Mouse (Mus musculus): Measurements from ENCODE around the gene Pck2.

Pck2 gene

DNA sequence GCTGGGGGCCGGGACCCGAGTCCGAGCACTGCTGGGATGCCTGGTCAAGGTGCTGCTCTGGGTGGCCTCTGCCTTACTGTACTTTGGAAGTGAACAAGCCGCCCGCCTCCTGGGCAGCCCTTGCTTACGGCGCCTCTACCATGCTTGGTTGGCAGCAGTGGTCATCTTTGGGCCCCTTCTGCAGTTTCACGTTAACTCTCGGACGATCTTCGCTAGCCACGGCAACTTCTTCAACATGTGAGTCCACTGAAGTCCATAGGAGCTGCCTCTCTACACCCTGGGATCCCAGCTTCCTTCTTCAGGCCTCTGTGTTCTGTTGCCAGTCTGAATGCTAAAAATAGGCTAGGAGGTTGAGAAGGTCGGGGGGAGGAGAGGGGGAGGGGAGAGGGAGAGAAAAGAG, 35.6 kb downstream of the Pck2 start:
- no peak for DNase-seq (ENCODE audit: low read depth, low spot score)

DNA sequence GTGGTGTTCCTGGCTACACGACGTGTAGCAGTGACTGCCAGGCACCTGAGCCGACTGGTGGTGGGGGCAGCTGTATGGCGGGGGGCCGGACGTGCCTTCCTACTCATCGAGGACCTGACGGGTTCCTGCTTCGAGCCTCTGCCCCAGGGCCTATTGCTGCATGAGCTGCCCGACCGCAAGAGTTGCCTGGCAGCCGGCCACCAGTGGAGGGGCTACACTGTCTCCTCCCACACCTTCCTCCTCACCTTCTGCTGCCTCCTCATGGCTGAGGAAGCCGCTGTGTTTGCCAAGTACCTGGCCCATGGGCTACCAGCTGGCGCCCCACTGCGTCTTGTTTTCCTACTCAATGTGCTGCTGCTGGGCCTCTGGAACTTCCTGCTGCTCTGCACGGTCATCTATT, 36.3 kb downstream of the Pck2 start:
- no peak for DNase-seq (ENCODE audit: low read depth, low spot score)

DNA sequence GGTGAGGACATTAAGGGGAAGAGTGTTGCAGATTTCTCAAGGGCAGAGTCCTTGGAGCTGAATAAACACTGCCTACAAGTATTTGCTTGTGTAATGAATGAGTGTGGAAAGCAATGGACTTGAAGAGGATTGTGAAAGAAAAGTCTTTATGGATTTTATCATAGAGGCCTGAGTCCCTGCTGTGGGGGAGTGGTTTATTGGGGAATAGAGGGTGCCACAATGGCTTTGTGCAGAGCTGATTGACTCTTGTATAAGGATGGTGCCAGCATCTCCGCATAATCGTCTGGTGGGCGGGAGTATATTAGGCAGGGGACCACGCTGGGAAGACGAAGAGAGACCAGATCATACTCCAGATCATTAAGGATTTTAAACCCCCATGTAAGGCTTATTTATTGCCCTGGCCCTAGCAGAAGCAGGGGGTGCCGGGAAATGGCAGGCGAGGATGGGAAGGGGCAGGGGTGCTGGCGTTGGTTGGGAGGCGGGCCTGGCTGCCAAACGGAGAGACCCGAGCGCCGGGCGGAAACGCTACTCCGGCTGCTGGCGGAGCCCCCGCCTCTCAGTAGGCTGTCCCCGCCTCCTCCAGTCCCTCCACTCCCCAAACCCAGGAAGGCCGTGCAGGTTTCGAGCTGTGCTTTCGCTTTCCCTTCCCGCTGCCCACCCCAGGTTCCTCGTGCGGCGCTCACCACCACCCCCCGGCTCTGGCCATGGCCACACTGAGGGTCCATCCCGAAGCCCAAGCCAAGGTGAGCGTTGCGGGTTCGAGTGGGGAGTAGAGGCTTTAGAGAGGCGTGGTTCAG, 38.0 kb downstream of the Pck2 start, which contains the start of gene Psme1:
Gene Psme1, plus strand, starts transcription at position 253 of the 797 bp plus-strand sequence.
- DNase-seq (ENCODE audit: low read depth, low spot score): peak; percentile 85

DNA sequence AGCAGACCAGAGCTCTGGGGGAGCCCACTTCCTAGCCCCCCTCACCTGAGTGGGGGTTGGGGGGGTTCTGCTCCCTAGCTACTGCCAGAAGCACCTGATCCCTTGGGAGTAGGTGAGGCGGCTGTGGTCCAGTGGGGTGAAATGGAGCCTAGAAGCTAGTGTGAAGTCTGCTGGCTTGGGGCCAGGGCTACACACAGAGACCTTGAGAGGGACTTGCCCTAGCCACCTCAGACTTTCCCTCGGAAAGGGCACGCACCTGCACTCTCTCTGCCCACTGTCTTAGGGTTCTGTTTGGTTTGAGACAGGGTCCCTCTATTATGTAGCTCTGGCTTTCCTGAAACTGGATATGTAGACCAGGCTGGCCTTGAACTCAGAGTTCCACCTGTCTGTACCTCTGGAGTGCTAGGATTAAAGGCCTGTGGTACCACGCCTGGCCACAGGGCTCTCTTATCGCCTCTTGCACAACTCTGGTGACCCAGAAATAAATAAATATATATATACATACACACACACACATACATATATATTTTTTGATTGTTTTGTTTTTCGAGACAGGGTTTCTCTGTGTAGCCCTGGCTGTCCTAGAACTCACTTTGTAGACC, 38.7 kb downstream of the Pck2 start:
- peak; percentile 35 for DNase-seq (ENCODE audit: low read depth, low spot score)

DNA sequence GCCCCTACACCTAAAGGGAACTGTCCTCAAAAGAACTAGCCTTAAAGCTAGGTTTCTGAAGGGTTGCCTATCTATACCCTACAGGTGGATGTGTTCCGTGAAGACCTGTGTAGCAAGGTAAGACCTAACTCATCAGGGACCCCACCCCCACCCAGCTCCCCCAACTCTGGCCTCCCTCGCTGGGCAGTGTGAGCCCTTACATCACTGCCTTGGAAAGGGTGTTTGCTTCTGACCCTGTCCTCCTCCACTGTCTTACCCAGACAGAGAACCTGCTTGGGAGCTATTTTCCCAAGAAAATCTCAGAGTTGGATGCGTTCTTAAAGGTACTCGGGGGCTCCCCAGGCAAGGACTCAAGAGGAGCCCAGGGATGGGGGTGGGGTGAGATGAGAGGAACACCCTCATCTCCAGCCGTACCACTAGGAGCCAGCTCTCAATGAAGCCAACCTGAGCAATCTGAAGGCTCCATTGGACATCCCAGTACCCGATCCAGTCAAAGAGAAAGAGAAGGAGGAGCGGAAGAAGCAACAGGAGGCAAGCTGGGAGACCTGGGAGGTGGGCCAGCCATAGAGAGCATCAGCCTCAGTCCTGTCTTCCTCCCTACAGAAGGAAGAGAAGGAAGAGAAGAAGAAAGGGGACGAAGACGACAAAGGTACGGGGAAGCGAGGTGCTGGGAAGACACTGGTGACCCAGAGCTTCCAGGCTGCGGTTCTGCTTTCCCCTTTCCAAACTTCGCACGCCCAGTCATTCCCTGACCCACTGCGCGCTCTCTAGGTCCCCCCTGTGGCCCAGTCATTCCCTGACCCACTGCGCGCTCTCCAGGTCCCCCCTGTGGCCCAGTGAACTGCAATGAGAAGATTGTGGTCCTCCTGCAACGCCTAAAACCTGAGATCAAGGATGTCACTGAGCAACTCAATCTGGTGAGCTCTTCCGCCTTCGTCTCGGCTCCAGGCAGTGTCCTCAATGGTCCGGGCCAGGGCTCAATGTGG, 39.7 kb downstream of the Pck2 start:
- DNase-seq (ENCODE audit: low read depth, low spot score): peak; percentile 39

DNA sequence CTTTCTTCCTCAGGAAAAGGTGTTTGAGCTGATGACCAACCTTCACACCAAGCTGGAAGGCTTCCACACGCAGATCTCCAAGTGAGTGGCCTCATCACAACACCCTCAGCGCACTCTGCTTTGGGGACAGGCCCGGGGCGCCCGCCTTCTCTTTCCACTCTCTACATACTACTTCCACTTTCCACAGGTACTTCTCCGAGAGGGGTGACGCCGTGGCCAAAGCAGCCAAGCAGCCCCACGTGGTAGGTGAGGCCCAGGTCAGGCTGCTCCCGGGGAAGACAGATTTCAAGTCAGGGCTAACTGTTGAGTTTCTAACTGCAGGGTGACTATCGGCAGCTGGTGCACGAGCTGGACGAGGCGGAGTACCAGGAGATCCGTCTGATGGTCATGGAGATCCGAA, 40.7 kb downstream of the Pck2 start:
- no peak for DNase-seq (ENCODE audit: low read depth, low spot score)

DNA sequence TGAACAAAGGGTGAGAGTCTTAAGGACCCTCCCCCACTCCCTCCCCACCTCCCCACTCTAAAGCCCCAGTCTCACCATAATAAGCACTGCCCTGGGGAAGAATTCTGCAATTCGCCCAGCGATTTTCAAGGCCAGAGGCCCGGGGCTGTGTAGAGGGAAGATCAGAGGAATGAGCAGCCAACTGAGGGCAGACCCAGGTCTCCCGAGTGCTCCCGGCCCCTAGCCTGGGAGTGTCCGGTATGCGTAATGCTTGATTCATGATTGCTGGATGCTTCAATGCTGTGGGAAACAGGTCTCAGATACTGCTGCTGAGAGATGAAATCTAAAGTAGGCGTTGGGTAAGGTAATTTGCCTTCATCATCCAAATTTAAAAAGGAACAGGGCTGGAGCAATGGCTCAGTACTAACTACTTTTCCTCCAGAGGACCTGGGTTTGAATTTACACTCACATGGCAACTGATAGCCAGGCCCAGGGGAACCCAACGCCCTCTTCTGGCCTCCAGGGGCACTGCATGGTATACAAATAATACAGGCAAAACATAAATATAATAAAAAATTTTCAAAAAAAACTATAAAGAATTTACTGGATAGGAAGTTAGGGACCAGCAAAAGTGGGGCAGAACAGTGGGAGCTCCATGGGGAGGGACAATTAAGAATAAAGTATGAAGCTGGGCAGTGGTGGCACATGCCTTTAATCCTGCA, 42.1 kb downstream of the Pck2 start:
- DNase-seq (ENCODE audit: low read depth, low spot score): no peak

DNA sequence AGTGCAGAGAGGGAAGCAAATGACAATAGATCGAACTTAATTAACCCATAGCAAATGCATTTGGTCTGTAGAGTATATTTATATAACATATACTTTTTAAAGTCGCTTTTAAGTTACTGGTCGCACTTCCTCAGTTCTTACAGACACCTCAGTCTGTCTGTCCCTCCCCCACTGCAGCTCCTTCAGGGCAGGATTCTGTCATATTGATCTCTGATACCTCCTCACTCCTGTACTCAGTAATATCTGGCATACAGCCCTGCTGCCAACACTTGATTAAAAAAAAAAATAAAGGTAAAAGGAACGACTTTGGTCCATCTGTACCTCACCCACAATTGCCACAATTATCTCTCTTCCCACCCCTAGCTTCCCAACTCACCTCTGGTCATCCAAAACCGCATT, 44.2 kb downstream of the Pck2 start:
- DNase-seq (ENCODE audit: low read depth, low spot score): no peak

DNA sequence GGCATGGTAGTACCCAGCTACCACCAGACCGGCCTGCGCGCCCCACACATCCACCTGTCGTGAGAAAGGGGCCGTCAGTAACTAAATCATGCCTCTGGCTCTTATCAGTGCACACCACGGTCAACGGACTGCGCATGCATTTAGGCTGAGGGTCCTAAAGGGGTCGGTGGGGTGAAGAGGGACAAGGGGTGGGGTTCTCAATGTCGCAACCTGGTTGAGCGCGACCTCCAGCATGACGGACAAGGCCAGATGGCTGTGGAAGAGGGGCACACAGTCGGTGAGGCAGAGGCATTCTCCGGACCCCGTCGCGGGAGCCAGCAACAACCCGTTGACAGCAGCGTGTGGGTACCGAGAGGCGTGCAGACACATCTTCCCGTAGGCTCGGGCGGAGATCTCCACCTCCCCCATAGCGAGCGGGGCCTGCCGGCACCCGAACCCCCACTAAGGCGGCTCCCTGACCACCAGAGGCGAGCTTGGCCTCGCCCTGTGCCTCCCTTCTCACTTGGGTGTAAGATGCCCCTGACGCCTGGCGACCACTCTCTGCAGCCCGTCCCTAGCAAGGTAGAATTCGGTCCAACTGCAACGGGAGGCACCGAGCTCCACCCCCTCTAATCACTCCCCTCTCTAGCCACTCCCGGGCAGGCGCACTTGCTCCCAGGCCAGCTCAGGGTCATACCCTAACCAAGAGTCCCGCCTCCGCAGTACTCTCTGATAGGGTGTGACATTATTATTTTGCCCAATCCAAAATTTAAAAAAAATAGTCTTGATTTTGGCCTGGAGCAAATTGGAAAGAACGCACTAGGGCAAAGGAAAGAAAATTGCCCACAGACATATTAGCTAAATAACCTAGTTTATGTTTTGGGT, 44.9 kb downstream of the Pck2 start, which contains the start of gene Emc9:
Gene Emc9, minus strand, starts transcription at position 601 of the 864 bp plus-strand sequence.
- peak; percentile 92 for DNase-seq (ENCODE audit: low read depth, low spot score)

DNA sequence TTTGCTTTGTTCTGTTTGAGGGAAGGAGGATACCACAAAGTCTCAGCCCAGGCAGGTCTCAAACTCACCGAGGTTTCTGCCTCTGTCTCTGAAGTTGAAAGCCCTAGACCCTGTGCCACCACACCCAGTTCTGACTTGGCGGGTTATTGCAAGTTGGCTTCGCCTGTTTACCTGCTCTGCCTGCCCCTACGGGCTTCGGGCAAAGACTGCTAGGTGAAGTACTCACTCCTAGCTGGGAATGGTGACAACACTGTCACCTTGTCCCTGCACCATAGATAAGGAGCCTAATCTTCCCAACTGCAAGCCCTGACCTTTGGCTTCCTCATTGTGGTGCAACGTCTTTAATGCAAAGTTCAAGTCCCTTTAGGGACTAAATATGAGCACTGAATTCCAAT, 45.5 kb downstream of the Pck2 start:
- DNase-seq (ENCODE audit: low read depth, low spot score): peak; percentile 27

DNA sequence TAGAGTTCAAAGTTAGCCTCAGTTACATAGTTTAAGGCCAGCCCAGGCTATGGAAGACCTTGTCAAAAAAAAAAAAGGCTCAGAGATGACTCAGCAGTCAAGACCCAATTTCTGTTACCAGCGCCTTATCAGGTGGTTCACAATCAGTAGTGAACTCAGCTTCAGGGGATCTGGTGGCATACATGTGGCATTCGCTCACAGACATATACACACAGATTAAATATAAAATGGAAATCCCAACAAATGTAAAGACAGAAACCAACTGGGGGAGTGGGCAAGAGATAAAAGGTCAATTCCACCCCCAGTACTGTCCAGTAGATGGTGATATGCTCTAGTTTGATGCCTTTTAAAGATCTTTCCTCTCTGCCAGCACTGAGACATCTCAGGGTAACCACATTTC, 46.1 kb downstream of the Pck2 start:
- no peak for DNase-seq (ENCODE audit: low read depth, low spot score)

DNA sequence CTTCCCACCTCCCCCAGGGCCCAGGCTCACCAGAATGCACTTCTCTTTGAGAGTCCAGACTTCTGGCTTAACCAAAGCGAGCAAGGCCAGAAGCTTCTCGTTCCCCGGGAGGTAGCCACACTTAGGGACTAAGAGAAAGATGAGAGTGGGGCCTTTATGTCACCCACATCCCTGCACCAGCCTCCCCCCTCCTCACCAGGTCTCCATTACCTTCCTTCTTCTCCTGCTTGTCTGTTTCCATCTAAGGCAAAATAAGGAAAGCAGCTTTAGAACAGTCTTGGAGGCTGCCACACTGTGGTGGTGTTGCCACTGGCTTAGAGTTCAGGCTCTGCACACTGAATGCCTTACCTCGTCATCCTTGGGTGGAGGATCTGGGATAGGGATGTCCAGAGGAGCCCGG, 49.2 kb downstream of the Pck2 start:
- DNase-seq (ENCODE audit: low read depth, low spot score): no peak

DNA sequence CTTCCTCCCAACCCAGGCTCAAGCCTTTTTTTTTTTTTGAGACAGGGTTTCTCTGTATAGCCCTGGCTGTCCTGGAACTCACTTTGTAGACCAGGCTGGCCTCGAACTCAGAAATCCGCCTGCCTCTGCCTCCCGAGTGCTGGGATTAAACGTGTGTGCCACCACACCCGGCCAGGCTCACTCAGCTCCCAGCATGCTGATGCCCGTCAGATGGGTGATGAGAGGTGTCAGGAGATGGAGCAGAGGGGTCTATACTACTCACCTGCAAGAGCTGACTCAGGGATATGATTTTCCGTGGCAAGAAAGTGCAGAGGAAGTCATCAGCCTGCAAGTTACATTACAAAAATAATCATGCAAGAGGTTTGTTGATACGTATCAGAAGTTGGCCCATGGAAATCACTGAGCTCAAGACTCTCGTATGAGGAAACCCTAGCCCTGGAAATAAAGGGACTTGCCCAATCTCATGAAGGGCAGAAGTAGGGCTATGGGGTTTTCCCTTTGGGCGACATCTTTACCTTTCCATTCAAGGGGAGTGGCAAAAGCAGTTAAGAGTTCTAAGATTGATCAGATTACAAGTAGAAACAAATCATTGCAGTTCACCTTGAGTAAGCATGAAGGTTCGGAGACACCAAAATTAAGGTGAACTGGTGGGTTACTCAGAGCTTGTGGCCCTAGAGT, 49.8 kb downstream of the Pck2 start:
- no peak for DNase-seq (ENCODE audit: low read depth, low spot score)

DNA sequence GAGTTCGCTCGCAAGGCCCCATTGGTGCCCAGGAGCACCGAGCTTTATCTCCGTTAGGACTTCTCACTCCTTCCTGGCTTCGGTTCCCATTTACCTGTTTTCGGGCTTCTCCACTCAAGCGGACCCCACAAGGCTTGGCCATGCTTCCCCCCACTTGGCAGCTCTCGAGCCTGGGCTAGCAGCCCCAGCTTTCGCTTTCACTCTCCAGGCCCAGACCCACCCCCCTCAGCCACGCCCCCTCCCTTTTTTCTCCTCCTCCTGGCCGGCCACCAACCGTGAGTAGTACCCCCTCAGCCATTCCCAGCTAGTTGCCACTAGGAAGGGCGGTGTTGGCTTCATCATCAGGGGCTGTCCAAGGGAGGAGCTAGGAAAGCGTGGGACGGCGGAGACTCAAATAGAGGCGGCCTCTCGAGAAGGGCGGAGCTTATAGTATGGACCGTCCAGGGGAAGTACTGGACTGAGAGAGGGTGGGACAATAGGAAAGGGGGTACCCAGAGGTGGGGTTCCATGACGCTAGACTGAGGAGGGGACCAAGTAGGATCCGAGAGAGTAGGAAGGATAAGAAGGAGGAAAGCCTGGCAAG, 50.8 kb downstream of the Pck2 start, which contains the start of gene Psme2:
Gene Psme2, minus strand, starts transcription at position 366 of the 583 bp plus-strand sequence.
- DNase-seq (ENCODE audit: low read depth, low spot score): peak; percentile 99

DNA sequence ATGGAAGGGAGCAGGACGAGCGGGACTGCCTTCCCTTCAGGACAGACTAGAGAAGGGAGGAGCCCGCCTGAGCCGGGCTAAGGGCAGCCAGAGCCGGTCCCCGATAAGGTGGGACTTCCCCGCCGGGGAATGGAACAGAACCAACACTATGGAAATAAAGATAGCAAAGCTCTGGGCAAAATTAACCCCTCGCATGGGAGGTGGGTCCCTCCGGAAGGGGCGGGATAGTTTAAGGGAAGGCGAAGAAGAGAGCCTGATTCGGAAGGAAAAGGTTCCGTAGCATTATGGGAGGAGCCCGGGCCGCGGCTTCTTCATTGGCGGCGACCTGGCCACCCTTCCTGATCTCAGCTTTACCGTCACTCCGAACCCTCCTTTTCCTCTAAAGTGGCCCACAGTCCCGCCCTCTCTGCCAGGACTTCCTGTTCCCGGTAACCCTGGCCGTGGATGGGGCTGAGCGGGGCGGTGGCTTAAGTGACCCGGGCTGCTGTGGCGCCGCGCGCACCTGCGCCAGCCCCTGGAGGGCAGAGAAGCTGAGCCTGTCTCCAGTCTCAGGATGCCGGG, 51.3 kb downstream of the Pck2 start, which contains the start of gene Rnf31:
Gene Rnf31, plus strand, starts transcription at position 378 of the 561 bp plus-strand sequence.
- DNase-seq (ENCODE audit: low read depth, low spot score): peak; percentile 99

DNA sequence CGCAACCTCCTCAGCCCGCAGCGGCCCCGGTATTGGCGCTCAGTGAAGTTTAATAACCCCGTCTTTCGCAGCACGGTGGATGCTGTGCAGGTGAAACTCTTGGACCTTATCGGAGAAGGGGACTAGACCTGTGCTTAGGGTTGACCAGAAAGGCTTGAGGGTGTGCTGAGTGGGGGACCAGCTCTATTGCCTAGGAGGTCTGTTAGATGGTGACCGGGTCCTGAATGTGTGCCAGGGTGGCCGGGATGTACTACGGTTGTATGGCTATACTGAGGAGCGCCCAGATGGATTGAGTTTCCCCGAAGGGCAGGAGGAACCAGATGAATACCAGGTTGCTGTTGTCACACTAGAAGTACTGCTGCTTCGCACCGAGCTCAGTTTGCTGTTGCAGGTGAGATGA, 52.2 kb downstream of the Pck2 start:
- DNase-seq (ENCODE audit: low read depth, low spot score): no peak

DNA sequence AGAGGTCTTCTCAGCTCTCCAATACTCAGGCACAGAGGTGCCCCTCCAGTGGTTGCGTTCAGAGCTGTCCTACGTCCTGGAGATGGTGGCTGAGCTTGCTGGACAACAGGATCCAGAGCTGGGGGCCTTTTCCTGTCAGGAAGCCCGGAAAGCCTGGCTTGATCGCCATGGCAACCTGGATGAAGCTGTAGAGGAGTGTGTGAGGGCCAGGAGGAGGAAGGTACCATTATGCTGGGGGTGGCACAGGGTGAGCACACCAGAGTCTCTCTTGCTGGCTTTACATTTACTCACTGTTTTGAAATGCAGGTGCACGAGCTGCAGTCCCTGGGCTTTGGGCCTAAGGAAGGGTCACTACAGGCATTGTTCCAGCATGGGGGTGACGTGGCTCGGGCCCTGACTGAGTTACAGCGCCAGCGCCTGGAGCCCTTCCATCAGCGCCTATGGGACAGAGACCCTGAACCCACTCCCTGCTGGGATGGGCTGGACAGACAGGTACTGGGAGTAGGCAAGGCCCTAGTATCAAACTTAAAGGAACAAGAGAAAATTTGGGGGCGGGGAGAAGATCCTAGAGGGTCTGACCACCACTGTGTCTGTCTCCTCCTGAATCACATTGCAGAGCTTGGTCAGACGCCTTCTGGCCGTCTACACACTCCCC, 56.1 kb downstream of the Pck2 start:
- no peak for DNase-seq (ENCODE audit: low read depth, low spot score)
